Mouse (Mus musculus) kidney, embryonic 16.5 days (tissue): ENCODE data around the gene Exoc1. TPM values are rescaled to one million over a fixed set of nuclear protein-coding genes. Genes with fewer than 3 reads are reported as not detected.

Source experiments
- ATAC-seq: fragments of 200-750 bp; cut with Nextera tagmentation; 2 replicates; pipeline ENCODE4 v1.8.0; 2017; ENCODE audit warnings: moderate TSS enrichment; ENCODE audit not compliant: low FRiP score, low TSS enrichment
- H3K27ac ChIP-seq: fragments of 300-500 bp; sonication (generic); 2 replicates; pipeline ENCODE4 v1.5.1; 2014; ENCODE audit warnings: low read length
- H3K27me3 ChIP-seq: fragments of 300-500 bp; sonication (generic); 2 replicates; pipeline ENCODE4 v1.6.1; 2014; ENCODE audit warnings: low read length, control low read depth, mixed read lengths; ENCODE audit not compliant: insufficient read depth
- H3K36me3 ChIP-seq: fragments of 300-500 bp; sonication (generic); 2 replicates; pipeline ENCODE4 v1.6.1; 2014; ENCODE audit warnings: low read length, control low read depth, mixed read lengths; ENCODE audit not compliant: insufficient read depth
- H3K4me1 ChIP-seq: fragments of 300-500 bp; sonication (generic); 2 replicates; pipeline ENCODE4 v1.6.1; 2014; ENCODE audit warnings: low read length, control low read depth, mixed read lengths; ENCODE audit not compliant: insufficient read depth
- H3K4me2 ChIP-seq: fragments of 300-500 bp; sonication (generic); replicated peaks from 2 replicates; pipeline ENCODE4 v1.6.1; 2014; ENCODE audit warnings: low read depth, low read length
- H3K4me3 ChIP-seq: fragments of 300-500 bp; sonication (generic); 2 replicates; pipeline ENCODE4 v1.5.1; 2014; ENCODE audit warnings: mild to moderate bottlenecking, low read length
- H3K9ac ChIP-seq: fragments of 300-500 bp; sonication (generic); replicated peaks from 2 replicates; pipeline ENCODE4 v1.6.1; 2014; ENCODE audit warnings: low read length
- H3K9me3 ChIP-seq: fragments of 300-500 bp; sonication (generic); 2 replicates; pipeline ENCODE4 v1.6.1; 2016; ENCODE audit warnings: low read length, control low read depth
- WGBS: fragments of 180-500 bp; shearing (Covaris S2); extraction: QIAGEN DNeasy Blood & Tissue Kit; methylation state at CpG from one replicate; pipeline ENCODE4 v1.1.7; 2014; 5-methylcytosine and 5-hydroxymethylcytosine counted together
- polyA plus RNA-seq: library from polyadenylated mRNA; unstranded; fragments of >200 nt; fragmentation: Nextera tagmentation; extraction: Ambion mirVana; gene quantifications from 2 replicates; pipeline ENCODE4 v1.2.1, GENCODE M21; 2015

Exoc1 gene
- polyA plus RNA-seq, 1 experiment from 2014 or later, result 39.2 TPM

DNA sequence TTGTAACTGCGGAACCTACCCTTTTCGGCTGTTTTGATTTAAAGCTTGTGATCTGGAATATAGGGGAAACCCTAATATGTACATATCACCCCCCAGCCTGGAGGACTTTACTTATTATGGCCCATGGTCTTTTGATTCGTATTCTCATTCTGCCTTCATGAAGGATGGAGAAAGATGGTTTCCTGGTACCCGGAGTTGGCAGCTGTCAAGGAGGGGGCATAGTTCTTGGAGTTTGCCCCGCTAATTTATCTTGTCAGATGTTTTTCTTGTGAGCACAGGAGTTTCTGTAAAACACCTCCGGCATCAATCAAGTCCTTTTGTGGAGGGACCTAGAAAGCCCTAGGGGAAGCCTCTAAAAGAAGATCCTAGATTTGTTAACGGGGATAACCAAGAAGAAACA, 60.2 kb downstream of the Exoc1 start:
- Histone ChIP-seq H3K4me2 (peak overlapping the region; percentile 67), H3K27ac (no peak overlapping the region; the same call in 1 of the 2 replicates), H3K4me1 (peaks cover 5% of the 10 kb centered on the region; the same call in 1 of the 2 replicates), H3K4me3 (peak overlapping the region; percentile 93), H3K36me3 (peaks cover 9% of the 10 kb centered on the region; the same call in 1 of the 2 replicates), H3K9me3 (no peaks in the 10 kb centered on the region), H3K9ac (peak overlapping the region; percentile 95), H3K27me3 (no peaks in the 10 kb centered on the region)
- ATAC-seq, result no peak
- WGBS, result 4% methylated on average over 7 of the region's 7 CpGs

DNA sequence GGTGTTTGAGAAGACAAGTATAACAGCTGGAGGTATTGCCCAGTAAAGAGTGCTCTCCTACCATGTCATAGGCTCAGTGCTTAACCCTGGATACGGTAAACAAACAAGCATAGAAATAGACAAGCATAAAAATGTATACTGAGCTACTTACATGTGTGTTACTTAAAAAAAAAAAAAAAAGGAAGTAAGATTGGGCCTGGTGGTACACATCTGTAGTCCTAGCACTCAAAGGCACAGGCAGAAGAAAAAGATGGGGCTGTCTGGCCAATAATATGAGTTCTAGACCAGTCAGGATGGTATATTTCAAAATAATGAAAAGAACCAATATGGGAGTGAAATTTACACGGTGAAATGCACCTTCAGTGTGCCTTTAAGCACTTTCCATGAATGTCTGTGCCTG, 60.9 kb downstream of the Exoc1 start:
- H3K27me3 ChIP-seq, result no peaks in the 10 kb centered on the region
- peaks cover 5% of the 10 kb centered on the region; the same call in 1 of the 2 replicates for H3K4me1 ChIP-seq
- no peak overlapping the region for H3K9ac ChIP-seq
- H3K36me3 ChIP-seq, result peaks cover 14% of the 10 kb centered on the region
- ATAC-seq, result no peak
- no peaks in the 10 kb centered on the region for H3K9me3 ChIP-seq
- H3K4me3 ChIP-seq, result no peak overlapping the region
- no peak overlapping the region for H3K4me2 ChIP-seq
- H3K27ac ChIP-seq, result no peak overlapping the region
- WGBS, result 84% methylated on average over 2 of the region's 2 CpGs

DNA sequence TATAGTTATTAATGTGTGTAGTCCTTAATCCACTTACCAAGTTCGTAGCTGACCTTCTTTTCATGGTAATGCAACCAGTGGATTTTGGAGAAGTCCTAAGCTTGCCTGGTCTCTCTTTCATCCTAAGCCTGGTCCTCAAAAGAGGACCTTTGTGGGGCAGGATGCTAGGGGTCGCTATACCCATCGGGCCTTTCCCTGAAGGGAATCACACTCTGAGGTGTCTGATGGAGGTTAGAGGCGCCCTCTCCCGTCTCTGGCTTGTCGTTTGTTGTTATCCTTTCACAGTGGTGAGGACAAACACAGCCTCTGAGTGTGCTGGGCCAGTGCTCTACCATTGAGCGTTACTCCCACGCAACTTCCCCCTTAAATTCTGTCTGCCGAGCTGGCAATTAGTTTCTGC, 62.8 kb downstream of the Exoc1 start:
- Histone ChIP-seq H3K27me3 (no peaks in the 10 kb centered on the region), H3K4me1 (peaks cover 5% of the 10 kb centered on the region; the same call in 1 of the 2 replicates), H3K4me2 (no peak overlapping the region), H3K36me3 (peaks cover 29% of the 10 kb centered on the region), H3K9me3 (no peaks in the 10 kb centered on the region), H3K27ac (no peak overlapping the region), H3K9ac (no peak overlapping the region), H3K4me3 (no peak overlapping the region)
- WGBS, result 55% methylated on average over 9 of the region's 9 CpGs
- no peak for ATAC-seq

DNA sequence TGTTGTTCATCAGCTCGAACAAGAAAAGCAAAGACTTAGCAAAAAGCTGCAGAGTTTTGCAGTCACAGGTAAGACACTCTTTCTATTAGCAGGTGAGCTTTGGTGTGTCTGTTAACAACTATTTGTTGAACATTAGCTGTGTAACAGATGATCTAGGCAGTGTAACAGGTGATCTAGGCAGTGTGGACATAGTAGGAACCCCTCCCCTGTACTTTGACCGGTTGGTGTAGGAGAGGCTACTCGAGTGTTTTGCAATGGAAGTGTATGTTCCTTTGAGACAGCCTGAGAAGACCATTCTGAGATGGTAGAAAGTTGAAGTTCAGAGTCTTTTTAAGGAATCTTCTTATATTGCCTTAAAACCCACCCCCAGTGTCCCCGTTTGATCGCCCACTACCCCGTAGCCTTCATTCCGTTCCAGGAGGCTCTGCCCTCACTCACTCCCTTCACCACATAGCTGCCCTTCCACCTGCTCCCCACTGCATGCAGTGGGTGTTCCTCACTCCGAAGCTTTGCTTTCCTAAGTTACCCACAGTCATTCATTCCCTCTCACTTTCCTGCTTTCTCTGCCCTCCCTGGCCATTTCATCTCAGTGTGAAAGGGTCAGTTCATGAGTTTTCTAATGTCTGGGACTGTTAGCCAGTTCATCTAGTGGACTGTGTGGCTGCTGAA, 80.7 kb downstream of the Exoc1 start:
- WGBS, result 93% methylated on average over 8 of the region's 8 CpGs
- peaks cover 51% of the 10 kb centered on the region for H3K36me3 ChIP-seq
- ATAC-seq, result no peak

DNA sequence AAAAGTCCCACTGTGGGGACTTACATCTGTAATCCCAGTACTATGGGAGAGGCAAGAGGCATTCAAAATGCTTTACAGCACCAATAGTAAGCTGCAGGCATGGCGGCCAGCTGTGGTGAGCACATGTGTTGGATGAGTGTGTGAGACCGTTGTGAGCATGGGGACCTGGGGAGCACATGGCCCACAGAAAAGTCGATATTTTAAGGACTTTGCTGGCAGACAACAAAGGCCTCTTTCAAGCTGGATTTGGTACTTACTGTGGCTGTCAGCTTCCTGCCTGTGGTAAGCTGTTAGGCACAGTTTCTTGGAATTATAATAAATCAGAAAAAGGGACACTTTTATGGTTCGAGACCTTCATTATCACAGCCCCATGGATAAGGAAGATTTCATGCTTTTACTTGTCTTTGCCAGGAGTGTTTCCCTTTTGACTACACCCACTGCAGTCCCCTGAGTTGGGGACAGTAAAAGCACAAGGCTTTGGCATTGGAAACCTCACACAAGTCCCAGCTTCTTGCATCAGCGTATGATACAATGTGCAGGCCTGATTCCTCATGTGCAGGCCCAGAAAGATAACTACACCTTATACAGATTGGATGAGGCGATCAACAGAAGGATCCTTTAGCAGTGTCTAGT, 83.9 kb downstream of the Exoc1 start:
- 0 out of 2 replicates have a peak, but pooled peaks cover 4% of the 10 kb centered on the region for H3K9me3 ChIP-seq
- no peak overlapping the region for H3K9ac ChIP-seq
- 86% methylated on average over 6 of the region's 6 CpGs for WGBS
- H3K27ac ChIP-seq, result no peak overlapping the region
- no peak overlapping the region for H3K4me2 ChIP-seq
- no peak overlapping the region for H3K4me3 ChIP-seq
- peaks cover 55% of the 10 kb centered on the region for H3K36me3 ChIP-seq
- no peaks in the 10 kb centered on the region for H3K27me3 ChIP-seq
- no peak for ATAC-seq
- no peaks in the 10 kb centered on the region for H3K4me1 ChIP-seq

More for the DNA sequence above, 80.7 kb downstream of the Exoc1 start:
- H3K9me3 ChIP-seq, result 0 out of 2 replicates have a peak, but pooled peaks cover 4% of the 10 kb centered on the region
- H3K4me1 ChIP-seq, result no peaks in the 10 kb centered on the region
- H3K27ac ChIP-seq, result no peak overlapping the region
- no peak overlapping the region for H3K4me2 ChIP-seq
- H3K27me3 ChIP-seq, result no peaks in the 10 kb centered on the region
- H3K4me3 ChIP-seq, result no peak overlapping the region
- no peak overlapping the region for H3K9ac ChIP-seq

DNA sequence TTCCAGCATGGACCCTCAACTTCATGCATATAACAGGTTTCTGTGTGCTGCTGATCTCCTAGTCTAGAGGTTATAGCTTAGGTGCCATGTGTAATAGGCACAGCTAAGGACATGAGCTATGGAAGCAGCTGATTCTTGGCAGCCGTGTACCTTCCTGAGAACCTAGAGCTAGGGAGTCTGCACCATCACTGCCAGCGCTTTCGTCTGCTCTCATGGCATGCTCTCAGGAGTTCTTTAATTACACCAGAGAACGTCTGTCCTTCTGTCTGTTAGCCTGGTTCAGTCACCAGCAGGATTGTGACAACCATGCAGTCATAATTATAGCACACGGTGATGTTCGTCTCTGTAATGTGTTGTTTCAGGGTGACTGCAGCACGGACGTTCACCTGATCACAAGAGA, 86.2 kb downstream of the Exoc1 start:
- Histone ChIP-seq H3K9me3 (0 out of 2 replicates have a peak, but pooled peaks cover 4% of the 10 kb centered on the region), H3K27me3 (no peaks in the 10 kb centered on the region), H3K4me3 (no peak overlapping the region), H3K4me2 (no peak overlapping the region), H3K4me1 (no peaks in the 10 kb centered on the region), H3K9ac (no peak overlapping the region), H3K36me3 (peaks cover 50% of the 10 kb centered on the region), H3K27ac (no peak overlapping the region)
- no peak for ATAC-seq
- 93% methylated on average over 8 of the region's 8 CpGs for WGBS

DNA sequence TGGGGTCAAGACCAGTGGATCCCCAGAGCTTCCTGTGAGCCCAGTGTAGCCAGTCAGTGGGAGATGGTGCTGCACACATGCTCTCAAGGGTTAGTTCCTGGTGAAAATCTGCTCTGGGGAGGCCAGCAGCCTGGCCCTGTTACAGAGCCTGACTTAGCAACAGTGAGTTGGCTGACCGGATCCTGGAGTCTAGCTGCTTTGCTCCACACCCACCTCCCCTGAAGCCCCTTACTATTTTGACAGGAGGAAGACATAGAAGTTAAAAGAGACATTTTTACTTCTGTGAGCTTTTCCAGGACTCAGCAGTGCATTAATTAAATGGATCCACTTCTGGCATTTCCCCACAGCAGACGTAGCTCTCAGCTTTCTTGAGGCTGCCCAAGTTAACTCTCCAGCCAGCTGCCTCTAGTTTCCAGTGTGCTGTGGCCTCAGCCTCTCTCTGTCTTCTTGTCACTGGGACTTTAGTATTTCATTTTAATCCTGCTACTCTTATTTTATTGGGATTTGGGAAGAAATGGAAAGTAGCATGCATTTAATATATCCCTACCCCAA, 87.2 kb downstream of the Exoc1 start:
- Histone ChIP-seq H3K4me1 (no peaks in the 10 kb centered on the region), H3K9me3 (0 out of 2 replicates have a peak, but pooled peaks cover 4% of the 10 kb centered on the region), H3K9ac (no peak overlapping the region), H3K4me2 (no peak overlapping the region), H3K36me3 (peaks cover 46% of the 10 kb centered on the region), H3K27ac (no peak overlapping the region), H3K27me3 (no peaks in the 10 kb centered on the region), H3K4me3 (no peak overlapping the region)
- WGBS, result 74% methylated on average over 2 of the region's 2 CpGs
- no peak for ATAC-seq

DNA sequence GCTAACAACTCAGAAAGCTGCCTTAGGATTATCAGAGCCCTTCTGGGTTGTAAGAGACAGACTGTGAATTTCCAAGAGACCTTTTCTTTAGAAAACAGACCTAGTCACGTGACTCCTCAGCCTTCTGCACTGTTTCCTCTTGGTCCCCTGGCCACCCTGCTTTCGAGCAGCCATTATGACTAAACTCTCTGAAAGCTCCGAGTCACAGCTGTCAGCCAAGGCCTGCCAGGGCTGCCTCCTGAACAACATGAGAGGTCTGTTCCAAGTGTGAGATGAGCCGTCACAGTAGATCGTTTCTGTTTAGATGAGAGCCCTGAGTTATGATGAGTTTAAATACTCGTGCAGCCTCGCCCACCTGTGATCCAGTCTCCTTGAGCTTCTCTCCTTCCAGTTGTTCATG, 89.6 kb downstream of the Exoc1 start:
- WGBS, result 86% methylated on average over 7 of the region's 7 CpGs
- H3K4me1 ChIP-seq, result no peaks in the 10 kb centered on the region
- H3K27me3 ChIP-seq, result no peaks in the 10 kb centered on the region
- H3K4me2 ChIP-seq, result no peak overlapping the region
- 0 out of 2 replicates have a peak, but pooled peaks cover 4% of the 10 kb centered on the region for H3K9me3 ChIP-seq
- no peak for ATAC-seq
- H3K36me3 ChIP-seq, result peaks cover 43% of the 10 kb centered on the region
- H3K9ac ChIP-seq, result no peak overlapping the region
- H3K27ac ChIP-seq, result no peak overlapping the region
- H3K4me3 ChIP-seq, result no peak overlapping the region
